Mouse (Mus musculus) thymus, adult 2 months (tissue): ENCODE data around the gene Bmi1.

Source experiments
- CTCF ChIP-seq: fragments of 200-500 bp; IDR thresholded peaks from 2 replicates; pipeline ENCODE4 v1.5.1; 2012; ENCODE audit warnings: mild to moderate bottlenecking, control low read depth, low read length, moderate library complexity, borderline replicate concordance; ENCODE audit not compliant: control insufficient read depth, poor library complexity, insufficient read depth; ENCODE audit errors: extremely low read depth
- POLR2A ChIP-seq: fragments of 200-500 bp; IDR thresholded peaks from 2 replicates; pipeline ENCODE4 v1.6.1; 2012; ENCODE audit warnings: mild to moderate bottlenecking, low read length, control low read depth, moderate library complexity; ENCODE audit not compliant: control insufficient read depth, poor library complexity, insufficient read depth; ENCODE audit errors: extremely low read depth

- no peak for TF ChIP-seq CTCF
- TF ChIP-seq POLR2A: no peak
Observed at GRCm38 (mm10) chr2:18664003-18664402, 12.8 kb upstream of the Bmi1 start.
